Mouse (Mus musculus) hindbrain, embryonic 12.5 days (tissue): Measurements from ENCODE around the gene Topbp1. TPM values are rescaled to one million over a fixed set of nuclear protein-coding genes. Genes with fewer than 3 reads are reported as not detected.
"Not testable (repeated sequence)": the region's sequence is repeated elsewhere in the genome, so short reads cannot be mapped to it uniquely, and the experiment has no call there.

Experiments used
- ATAC-seq: fragments of 200-750 bp; cut with Nextera tagmentation; 2 replicates; pipeline ENCODE4 v1.8.0; 2017; ENCODE audit warnings: moderate TSS enrichment; ENCODE audit not compliant: low FRiP score
- H3K27ac ChIP-seq: fragments of 300-500 bp; sonication (generic); 2 replicates; pipeline ENCODE4 v1.5.1; 2016; ENCODE audit warnings: mild to moderate bottlenecking
- H3K27me3 ChIP-seq: fragments of 300-500 bp; sonication (generic); 2 replicates; pipeline ENCODE4 v1.6.1; 2016; ENCODE audit warnings: mild to moderate bottlenecking
- H3K36me3 ChIP-seq: fragments of 300-500 bp; sonication (generic); 2 replicates; pipeline ENCODE4 v1.6.1; 2016; ENCODE audit warnings: mild to moderate bottlenecking
- H3K4me1 ChIP-seq: fragments of 300-500 bp; sonication (generic); 2 replicates; pipeline ENCODE4 v1.6.1; 2016
- H3K4me2 ChIP-seq: fragments of 300-500 bp; sonication (generic); replicated peaks from 2 replicates; pipeline ENCODE4 v1.6.1; 2016; ENCODE audit warnings: mild to moderate bottlenecking
- H3K4me3 ChIP-seq: fragments of 300-500 bp; sonication (generic); 2 replicates; pipeline ENCODE4 v1.5.1; 2016; ENCODE audit warnings: mild to moderate bottlenecking
- H3K9ac ChIP-seq: fragments of 300-500 bp; sonication (generic); 2 replicates; pipeline ENCODE4 v1.6.1; 2016; ENCODE audit warnings: mild to moderate bottlenecking, moderate library complexity
- H3K9me3 ChIP-seq: fragments of 300-500 bp; sonication (generic); replicated peaks from 2 replicates; pipeline ENCODE4 v1.6.1; 2016; ENCODE audit warnings: mild to moderate bottlenecking
- WGBS: fragments of 180-500 bp; shearing (Covaris S2); methylation state at CpG from one replicate; pipeline ENCODE4 v1.1.7; 2016; 5-methylcytosine and 5-hydroxymethylcytosine counted together
- polyA plus RNA-seq: library from polyadenylated mRNA; unstranded; fragments of >200 nt; fragmentation: Nextera tagmentation; extraction: Ambion mirVana; gene quantifications from 2 replicates; pipeline ENCODE4 v1.2.1, GENCODE M21; 2016

Topbp1 gene
- polyA plus RNA-seq, 1 experiment from 2014 or later, result 59.1 TPM

- Histone ChIP-seq H3K9me3 (no peaks in the 10 kb centered on the region), H3K36me3 (no peaks in the 10 kb centered on the region), H3K27me3 (no peaks in the 10 kb centered on the region), H3K9ac (no peak overlapping the region), H3K4me3 (no peak overlapping the region), H3K4me2 (no peak overlapping the region), H3K27ac (no peak overlapping the region), H3K4me1 (peaks cover 13% of the 10 kb centered on the region)
- 81% methylated on average over 4 of the region's 4 CpGs for WGBS
- no peak for ATAC-seq
These were observed 2.8 kb upstream of the Topbp1 start for GRCm38 (mm10) chr9:103302239-103302638.

DNA sequence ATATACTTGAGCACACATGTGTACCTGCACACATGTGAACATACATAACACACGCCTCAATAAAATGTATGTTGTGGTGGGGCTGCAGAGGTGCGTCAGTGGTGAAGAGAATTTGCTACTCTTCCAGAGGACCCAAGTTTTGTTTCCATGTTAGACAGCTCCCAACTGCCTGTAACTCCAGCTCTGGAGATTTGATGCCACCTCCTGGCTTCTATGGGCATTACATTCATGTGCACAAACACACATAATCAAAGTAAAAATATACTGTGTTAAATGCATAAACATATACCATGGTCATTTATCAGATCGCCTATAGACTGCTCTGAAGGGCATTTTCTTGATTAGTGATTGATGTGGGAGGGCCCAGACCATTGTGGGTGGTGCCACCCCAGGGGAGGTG lies 2.3 kb upstream of the Topbp1 start:
- Histone ChIP-seq H3K9ac (no peak overlapping the region), H3K27ac (no peak overlapping the region), H3K9me3 (no peaks in the 10 kb centered on the region), H3K27me3 (no peaks in the 10 kb centered on the region), H3K4me1 (peaks cover 13% of the 10 kb centered on the region), H3K4me3 (no peak overlapping the region), H3K4me2 (no peak overlapping the region), H3K36me3 (peaks cover 4% of the 10 kb centered on the region; the same call in 1 of the 2 replicates)
- 65% methylated on average over 3 of the region's 3 CpGs for WGBS
- no peak for ATAC-seq

DNA sequence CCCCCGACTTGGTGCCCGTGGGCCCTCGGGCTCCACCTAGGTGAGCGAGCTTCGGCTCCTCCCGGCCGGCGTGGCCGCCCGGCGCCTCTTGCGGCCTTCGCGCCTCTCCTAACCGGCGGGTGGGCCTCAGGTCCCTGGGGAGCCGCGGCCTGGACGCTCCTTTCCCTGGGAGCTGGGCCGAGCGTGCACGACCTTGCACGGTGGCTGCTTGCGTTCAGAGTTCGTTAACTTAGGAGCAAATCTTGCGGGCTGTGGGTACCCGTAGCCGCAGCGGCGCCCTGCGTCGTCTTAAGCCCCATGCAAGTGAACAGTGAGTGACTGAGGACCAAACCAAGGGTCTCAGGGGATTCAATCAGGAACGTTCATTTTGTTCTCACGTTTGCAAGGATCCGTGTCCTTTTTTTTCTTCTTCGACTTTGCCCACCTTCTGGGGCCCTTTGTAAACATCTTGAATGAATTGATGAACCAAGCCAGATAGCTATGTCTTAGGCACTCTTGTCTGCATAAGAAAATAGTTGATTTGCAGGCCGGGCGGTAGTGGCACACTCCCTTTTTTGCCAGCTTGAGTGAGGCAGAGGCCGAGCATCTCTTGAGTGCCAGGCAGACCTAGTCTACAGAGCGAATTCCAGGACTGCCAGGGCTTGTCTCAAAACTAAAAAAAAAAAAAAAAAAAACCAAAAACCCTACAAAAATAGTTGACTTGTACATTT lies 472 bp downstream of the Topbp1 start:
- H3K9me3 ChIP-seq, result no peaks in the 10 kb centered on the region
- no peaks in the 10 kb centered on the region for H3K27me3 ChIP-seq
- peak; percentile 79 for ATAC-seq
- H3K36me3 ChIP-seq, result peaks cover 24% of the 10 kb centered on the region
- peak overlapping the region; percentile 86 for H3K27ac ChIP-seq
- peak overlapping the region; percentile 98 for H3K4me3 ChIP-seq
- H3K4me2 ChIP-seq, result peak overlapping the region; percentile 78
- peak overlapping the region; percentile 85 for H3K9ac ChIP-seq
- H3K4me1 ChIP-seq, result peaks cover 13% of the 10 kb centered on the region
- WGBS, result under 1% methylated on average over 40 of the region's 40 CpGs

DNA sequence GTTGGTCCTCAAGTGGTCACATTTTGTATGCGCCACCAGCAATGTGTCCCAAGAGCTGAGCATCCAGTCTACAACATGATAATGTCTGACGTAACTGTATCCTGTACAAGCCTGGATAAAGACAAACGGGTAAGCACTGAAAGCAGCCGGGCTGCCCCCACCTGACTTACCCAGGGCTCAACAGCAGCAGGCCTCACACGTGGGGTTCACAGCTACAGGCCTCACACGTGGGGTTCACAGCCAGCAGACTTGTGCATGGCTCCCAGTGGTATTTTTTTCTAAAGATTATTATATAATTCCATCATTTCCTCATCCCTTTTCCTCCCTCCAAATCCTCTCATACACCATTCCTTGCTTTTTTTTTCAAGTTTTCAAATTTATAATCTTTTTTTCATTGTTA lies 4.8 kb downstream of the Topbp1 start:
- H3K9ac ChIP-seq, result no peak overlapping the region
- H3K4me3 ChIP-seq, result no peak overlapping the region
- H3K27ac ChIP-seq, result no peak overlapping the region
- ATAC-seq, result no peak
- peaks cover 13% of the 10 kb centered on the region for H3K4me1 ChIP-seq
- peaks cover 53% of the 10 kb centered on the region for H3K36me3 ChIP-seq
- no peaks in the 10 kb centered on the region for H3K9me3 ChIP-seq
- H3K27me3 ChIP-seq, result no peaks in the 10 kb centered on the region
- 95% methylated on average over 6 of the region's 6 CpGs for WGBS
- no peak overlapping the region for H3K4me2 ChIP-seq

- Histone ChIP-seq H3K27me3 (no peaks in the 10 kb centered on the region), H3K9me3 (no peaks in the 10 kb centered on the region), H3K9ac (no peak overlapping the region), H3K4me2 (no peak overlapping the region), H3K4me1 (no peaks in the 10 kb centered on the region), H3K36me3 (peaks cover 83% of the 10 kb centered on the region), H3K27ac (no peak overlapping the region), H3K4me3 (no peak overlapping the region)
- 90% methylated on average over 1 of the region's 2 CpGs for WGBS
- no peak for ATAC-seq
These were observed 19.7 kb downstream of the Topbp1 start for GRCm38 (mm10) chr9:103324678-103325077.

DNA sequence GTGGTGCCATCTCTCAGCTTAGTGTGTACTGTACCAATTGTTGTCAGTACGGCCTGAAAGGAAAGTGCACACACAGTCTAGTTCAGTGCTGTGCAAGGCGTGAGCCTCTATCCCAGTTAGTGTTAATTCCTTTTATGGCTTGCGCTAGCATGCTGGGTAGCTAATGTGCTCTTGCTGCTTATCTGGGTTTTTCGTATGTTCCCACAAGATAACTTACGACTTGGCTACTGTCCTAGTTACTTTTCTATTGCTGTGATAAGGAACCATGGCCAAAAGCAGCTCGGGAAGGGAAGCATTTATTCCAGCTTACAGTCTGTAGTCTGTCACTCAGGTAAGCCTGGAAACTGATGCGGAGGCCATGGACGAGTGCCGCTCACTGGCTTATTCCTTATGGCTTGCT lies 21.4 kb downstream of the Topbp1 start:
- no peaks in the 10 kb centered on the region for H3K27me3 ChIP-seq
- no peak overlapping the region for H3K4me3 ChIP-seq
- no peak overlapping the region for H3K27ac ChIP-seq
- H3K36me3 ChIP-seq, result peaks cover 76% of the 10 kb centered on the region
- no peak overlapping the region for H3K4me2 ChIP-seq
- no peak for ATAC-seq
- no peak overlapping the region for H3K9ac ChIP-seq
- no peaks in the 10 kb centered on the region for H3K9me3 ChIP-seq
- 88% methylated on average over 9 of the region's 9 CpGs for WGBS
- no peaks in the 10 kb centered on the region for H3K4me1 ChIP-seq

- no peak for ATAC-seq
- H3K4me1 ChIP-seq, result no peaks in the 10 kb centered on the region
- no peaks in the 10 kb centered on the region for H3K27me3 ChIP-seq
- no peak overlapping the region for H3K4me2 ChIP-seq
- over 99% methylated on average over 6 of the region's 6 CpGs for WGBS
- no peak overlapping the region for H3K9ac ChIP-seq
- H3K9me3 ChIP-seq, result no peaks in the 10 kb centered on the region
- H3K36me3 ChIP-seq, result peaks cover 75% of the 10 kb centered on the region
- H3K27ac ChIP-seq, result no peak overlapping the region
- H3K4me3 ChIP-seq, result no peak overlapping the region
These were observed 27.6 kb downstream of the Topbp1 start for GRCm38 (mm10) chr9:103332663-103333062.

DNA sequence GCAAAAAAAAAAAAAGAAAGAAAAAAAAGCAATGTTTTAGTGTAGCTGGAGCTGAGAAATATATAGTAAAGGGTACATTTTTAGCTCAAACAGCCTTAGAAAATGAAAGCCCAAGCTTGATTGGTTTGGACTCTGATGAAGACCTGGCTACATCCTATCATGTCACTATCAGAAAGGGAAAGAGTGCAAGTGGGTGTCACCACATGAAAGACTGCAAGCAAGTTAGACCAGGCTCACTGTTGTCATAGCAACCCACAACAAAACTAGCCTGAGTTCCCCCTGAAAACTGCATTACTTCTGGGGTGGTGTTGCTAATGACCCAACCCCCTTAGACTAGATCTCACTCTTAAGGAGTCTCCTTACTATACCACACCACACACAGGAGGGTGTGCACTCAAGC lies 31.9 kb downstream of the Topbp1 start:
- Histone ChIP-seq H3K4me3 (no peak overlapping the region), H3K4me2 (no peak overlapping the region), H3K4me1 (no peaks in the 10 kb centered on the region), H3K27ac (no peak overlapping the region), H3K9ac (no peak overlapping the region), H3K36me3 (peaks cover 74% of the 10 kb centered on the region), H3K27me3 (no peaks in the 10 kb centered on the region), H3K9me3 (no peaks in the 10 kb centered on the region)
- no peak for ATAC-seq

DNA sequence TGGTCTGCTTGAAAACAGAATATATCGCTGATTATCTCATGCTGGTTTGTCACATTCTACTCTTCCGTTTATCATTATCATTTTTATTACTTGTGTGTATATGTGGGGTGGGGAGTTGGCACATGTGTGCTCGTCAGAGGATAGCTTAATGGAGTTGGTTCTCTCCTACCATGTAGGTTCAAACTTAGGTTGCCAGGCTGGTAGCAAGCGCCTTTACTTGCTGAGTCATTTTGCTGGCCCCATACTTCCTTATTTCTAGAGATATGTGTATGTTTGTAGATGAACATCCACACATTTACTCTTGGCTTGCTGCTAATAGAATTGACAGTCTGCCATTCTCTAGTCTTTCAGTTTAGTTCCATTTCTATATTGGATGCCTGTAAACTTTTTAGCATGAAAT lies 42.0 kb downstream of the Topbp1 start:
- H3K4me1 ChIP-seq, result no peaks in the 10 kb centered on the region
- no peak overlapping the region for H3K9ac ChIP-seq
- no peak overlapping the region for H3K27ac ChIP-seq
- H3K9me3 ChIP-seq, result no peaks in the 10 kb centered on the region
- H3K27me3 ChIP-seq, result no peaks in the 10 kb centered on the region
- 96% methylated on average over 4 of the region's 4 CpGs for WGBS
- no peak overlapping the region for H3K4me2 ChIP-seq
- H3K4me3 ChIP-seq, result no peak overlapping the region
- ATAC-seq, result no peak
- H3K36me3 ChIP-seq, result peaks cover 70% of the 10 kb centered on the region

DNA sequence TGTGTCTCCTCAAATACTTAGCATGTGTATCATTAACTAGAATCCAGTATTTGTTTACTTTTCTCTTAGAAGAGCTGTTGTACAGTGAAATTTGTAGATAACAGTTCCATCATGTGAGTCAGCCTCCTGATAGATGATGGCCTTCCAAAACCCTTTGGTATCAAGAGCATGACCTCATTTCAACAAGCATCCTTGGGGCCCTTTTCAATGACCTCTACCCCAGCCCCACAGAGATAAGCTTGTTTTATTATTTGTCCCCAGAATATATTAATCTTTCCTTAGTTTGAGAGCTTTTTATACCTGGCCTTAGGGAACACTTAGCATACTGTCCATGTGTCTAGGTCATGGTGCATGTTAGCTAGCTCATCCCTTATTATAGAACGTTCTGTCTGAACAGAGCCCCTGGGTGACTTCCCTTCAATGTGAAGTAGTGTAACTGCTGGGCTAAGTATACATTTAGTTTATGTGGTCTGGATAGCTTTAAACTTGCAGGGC lies 43.0 kb downstream of the Topbp1 start:
- H3K4me1 ChIP-seq, result no peaks in the 10 kb centered on the region
- H3K4me2 ChIP-seq, result no peak overlapping the region
- no peak for ATAC-seq
- 78% methylated on average over 1 of the region's 1 CpGs for WGBS
- H3K9me3 ChIP-seq, result no peaks in the 10 kb centered on the region
- no peak overlapping the region for H3K4me3 ChIP-seq
- H3K9ac ChIP-seq, result no peak overlapping the region
- no peak overlapping the region for H3K27ac ChIP-seq
- H3K27me3 ChIP-seq, result no peaks in the 10 kb centered on the region
- H3K36me3 ChIP-seq, result peaks cover 61% of the 10 kb centered on the region

DNA sequence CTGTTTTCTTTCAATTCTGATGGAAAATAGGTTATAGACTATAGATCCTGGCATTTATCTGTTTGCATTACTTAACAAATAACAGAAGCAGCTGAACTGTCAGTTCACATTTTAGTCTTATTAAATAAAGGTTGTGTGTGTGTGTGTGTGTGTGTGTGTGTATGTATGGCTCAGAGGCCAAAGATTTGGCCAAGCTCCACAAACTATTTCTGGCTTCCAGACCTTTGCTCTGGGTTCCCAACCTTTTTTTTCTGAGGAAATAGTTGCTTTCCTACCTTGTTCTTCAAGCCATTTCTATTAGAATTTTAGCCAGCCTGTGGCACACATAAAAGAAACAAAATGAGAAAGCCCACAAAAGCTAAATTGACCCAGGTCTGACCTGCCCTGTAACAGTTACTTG lies 43.8 kb downstream of the Topbp1 start:
- no peak overlapping the region for H3K4me2 ChIP-seq
- peaks cover 53% of the 10 kb centered on the region for H3K36me3 ChIP-seq
- no peak overlapping the region for H3K27ac ChIP-seq
- no peak overlapping the region for H3K4me3 ChIP-seq
- ATAC-seq, result no peak
- no peaks in the 10 kb centered on the region for H3K4me1 ChIP-seq
- H3K27me3 ChIP-seq, result no peaks in the 10 kb centered on the region
- no peaks in the 10 kb centered on the region for H3K9me3 ChIP-seq
- H3K9ac ChIP-seq, result no peak overlapping the region

DNA sequence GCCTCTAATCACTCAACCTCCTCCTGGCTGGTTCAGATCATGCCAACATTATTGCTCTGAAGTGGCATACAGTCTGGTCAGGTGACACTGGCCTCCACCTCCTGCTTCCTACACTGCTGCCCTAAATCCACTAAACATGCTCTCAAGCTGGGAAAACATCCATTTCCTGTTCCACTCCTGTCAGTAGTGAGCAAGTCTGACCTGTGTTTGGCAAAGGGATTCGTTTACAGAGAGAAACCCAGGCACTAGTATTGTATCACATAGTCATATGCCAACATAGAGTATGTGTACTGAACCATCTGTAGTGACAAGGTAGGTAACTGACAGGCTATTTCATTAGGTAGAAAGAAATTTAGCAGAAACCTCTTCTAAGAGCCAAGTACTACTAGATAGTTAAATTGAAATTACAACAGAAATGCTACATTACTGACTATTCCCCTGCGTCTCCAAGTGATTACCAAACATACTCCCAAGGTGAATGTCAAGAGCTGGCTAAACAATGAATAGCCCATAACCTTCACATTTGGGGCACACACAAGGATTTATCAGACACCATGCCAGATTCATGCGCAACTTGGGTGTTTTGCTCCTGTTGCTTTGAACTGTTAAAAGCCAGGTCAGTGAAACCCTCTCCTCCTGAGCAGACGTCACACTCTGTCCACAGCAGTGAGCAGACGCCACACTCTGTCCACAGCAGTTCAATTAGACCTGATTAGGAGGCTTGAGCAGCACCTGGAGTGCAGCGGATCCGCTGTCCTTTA lies 48.7 kb downstream of the Topbp1 start:
- 84% methylated on average over 7 of the region's 7 CpGs for WGBS
- ATAC-seq, H3K9ac ChIP-seq, H3K27ac ChIP-seq, H3K4me2 ChIP-seq, H3K4me1 ChIP-seq, H3K4me3 ChIP-seq, H3K9me3 ChIP-seq, H3K27me3 ChIP-seq: not testable (repeated sequence)
- peaks cover 49% of the 10 kb centered on the region for H3K36me3 ChIP-seq

GRCm38 (mm10) chr9:103357893-103358292 lies 52.9 kb downstream of the Topbp1 start:
- ATAC-seq, result no peak
- no peaks in the 10 kb centered on the region for H3K9me3 ChIP-seq
- H3K27ac ChIP-seq, result no peak overlapping the region
- H3K4me1 ChIP-seq, result 0 out of 2 replicates have a peak, but pooled peaks cover 2% of the 10 kb centered on the region
- H3K4me3 ChIP-seq, result no peak overlapping the region
- no peak overlapping the region for H3K9ac ChIP-seq
- H3K36me3 ChIP-seq, result peaks cover 37% of the 10 kb centered on the region
- H3K4me2 ChIP-seq, result no peak overlapping the region
- H3K27me3 ChIP-seq, result no peaks in the 10 kb centered on the region
